Mouse (Mus musculus): ENCODE measurements around the gene Ahnak2. TPM values are rescaled to one million over a fixed set of nuclear protein-coding genes. Genes with fewer than 3 reads are reported as not detected.

Ahnak2 gene
- total RNA-seq, 2 experiments from 2014 or later = 3.3 to 3.5 TPM

DNA sequence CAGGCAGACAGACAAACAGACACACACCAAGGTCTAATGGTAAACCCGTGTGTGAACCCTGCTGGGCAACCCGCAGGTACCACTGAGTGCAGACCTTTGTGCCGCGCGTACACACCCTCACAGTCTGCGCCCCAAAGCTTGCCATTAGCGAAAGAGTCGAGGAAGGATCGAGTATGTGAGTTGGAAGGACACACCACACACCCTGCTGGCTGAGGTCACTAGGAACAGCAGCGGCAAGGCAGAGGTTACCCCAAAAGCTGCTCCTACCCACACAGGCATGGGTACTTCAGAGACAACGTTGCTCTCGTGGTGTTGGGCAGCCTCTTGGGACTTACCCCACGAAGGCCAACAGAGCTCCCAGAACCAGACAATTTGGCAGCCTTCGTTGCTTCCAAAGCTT is 30.2 kb downstream of the Ahnak2 start:
- no peak overlapping the region for H3K4me3 ChIP-seq
- DNase-seq (ENCODE audit: low spot score in 2 of 2) = no peak
- no peak overlapping the region for H3K27ac ChIP-seq
- no peak for TF ChIP-seq CTCF (conservative IDR thresholded peaks at IDR 0.05)

GRCm38 (mm10) chr12:112770396-112770795 is 32.1 kb downstream of the Ahnak2 start:
- TF ChIP-seq CTCF (conservative IDR thresholded peaks at IDR 0.05) = no peak
- no peak for DNase-seq (ENCODE audit: low spot score in 2 of 2)
- Histone ChIP-seq H3K27ac (no peak overlapping the region), H3K4me3 (no peak overlapping the region)

DNA sequence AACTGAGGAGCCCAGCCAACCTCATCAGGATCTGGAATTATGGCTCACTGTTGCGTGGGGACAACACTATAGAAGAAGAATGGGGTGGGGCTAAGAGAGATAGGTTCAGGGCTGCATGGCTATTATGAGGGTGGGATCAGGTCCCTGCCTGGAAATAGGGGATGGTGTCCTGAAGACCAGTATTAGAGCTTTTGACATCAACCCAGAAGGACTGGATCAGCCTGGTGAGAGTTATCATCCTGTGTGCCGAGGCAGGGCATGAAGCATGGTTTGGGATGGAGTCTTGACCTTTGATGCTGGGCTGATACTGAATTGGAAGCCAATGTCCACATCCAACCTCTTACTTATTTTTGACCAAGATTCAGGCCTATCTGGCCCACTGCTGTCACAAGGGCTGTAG is 32.7 kb downstream of the Ahnak2 start:
- H3K27ac ChIP-seq = no peak overlapping the region
- TF ChIP-seq CTCF (conservative IDR thresholded peaks at IDR 0.05) = no peak
- DNase-seq (ENCODE audit: low spot score in 2 of 2) = no peak
- no peak overlapping the region for H3K4me3 ChIP-seq

DNA sequence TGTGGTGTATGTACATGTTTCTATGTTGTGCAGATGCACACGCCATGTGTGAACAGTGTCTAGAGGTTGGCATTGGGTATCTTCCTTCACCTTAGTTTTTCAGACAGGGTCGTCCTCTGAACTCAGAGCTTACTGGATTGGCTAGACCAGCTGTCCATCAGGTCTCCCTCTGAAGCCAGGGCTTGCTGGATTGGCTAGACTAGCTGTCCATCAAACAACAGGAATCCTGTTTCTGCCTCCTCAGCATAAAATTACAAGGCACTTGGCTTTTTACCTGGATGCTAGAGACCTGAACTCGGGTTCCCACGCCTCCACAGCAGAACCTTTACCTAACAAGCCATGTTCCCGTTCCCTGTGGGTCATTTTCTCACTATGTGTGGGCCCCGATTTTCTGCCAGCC is 33.4 kb downstream of the Ahnak2 start:
- no peak for DNase-seq (ENCODE audit: low spot score in 2 of 2)
- Histone ChIP-seq H3K27ac (no peak overlapping the region), H3K4me3 (no peak overlapping the region)
- no peak for TF ChIP-seq CTCF (conservative IDR thresholded peaks at IDR 0.05)

DNA sequence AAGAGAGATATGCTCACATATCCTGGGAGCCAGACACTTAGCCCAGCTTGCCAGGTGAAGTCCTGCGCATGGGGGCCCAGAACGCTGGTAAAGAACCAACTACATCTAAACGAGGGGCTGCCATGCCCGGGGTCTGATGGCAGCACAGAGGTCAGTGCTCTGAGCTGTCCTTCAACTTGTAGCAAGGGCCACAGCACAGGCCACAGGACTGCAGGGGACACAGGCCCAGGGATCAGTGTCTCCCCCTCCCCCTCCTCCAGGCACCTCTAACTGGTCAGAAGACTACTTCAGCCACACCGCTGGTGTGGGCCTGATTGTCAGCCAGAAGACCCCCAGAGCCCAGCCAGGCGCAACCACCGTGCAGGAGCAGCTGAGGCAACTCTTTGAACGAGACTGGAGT is 34.3 kb downstream of the Ahnak2 start:
- no peak overlapping the region for H3K27ac ChIP-seq
- no peak for DNase-seq (ENCODE audit: low spot score in 2 of 2)
- no peak overlapping the region for H3K4me3 ChIP-seq
- no peak for TF ChIP-seq CTCF (conservative IDR thresholded peaks at IDR 0.05)

GRCm38 (mm10) chr12:112767036-112767890 is 35.2 kb downstream of the Ahnak2 start:
- no peak for TF ChIP-seq CTCF (conservative IDR thresholded peaks at IDR 0.05)
- Histone ChIP-seq H3K4me3 (no peak overlapping the region), H3K27ac (no peak overlapping the region)
- DNase-seq (ENCODE audit: low spot score in 2 of 2) = peak in 1 of 2 experiments; percentile 15

DNA sequence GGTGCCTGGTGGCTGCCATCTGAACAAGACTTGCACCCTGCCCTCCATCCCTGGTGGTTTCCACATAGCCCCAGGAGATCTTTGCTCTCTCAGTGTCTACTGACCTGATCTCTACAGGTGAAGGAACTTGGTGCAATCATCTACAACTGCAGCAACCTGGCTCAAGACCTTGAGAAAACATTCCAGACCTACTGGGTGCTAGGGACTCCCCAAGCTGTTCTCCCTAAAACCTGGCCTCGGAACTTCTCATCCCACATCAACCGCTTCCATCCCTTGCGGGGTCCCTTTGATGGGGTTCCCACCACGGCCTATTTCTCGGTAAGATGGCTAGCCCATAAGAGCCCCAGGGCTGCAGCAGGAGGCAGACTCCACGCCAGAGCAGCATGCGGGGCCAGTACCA is 35.9 kb downstream of the Ahnak2 start:
- no peak for TF ChIP-seq CTCF (conservative IDR thresholded peaks at IDR 0.05)
- Histone ChIP-seq H3K27ac (no peak overlapping the region), H3K4me3 (no peak overlapping the region)
- no peak for DNase-seq (ENCODE audit: low spot score in 2 of 2)

GRCm38 (mm10) chr12:112764991-112765390 is 37.5 kb downstream of the Ahnak2 start:
- no peak overlapping the region for H3K4me3 ChIP-seq
- H3K27ac ChIP-seq = no peak overlapping the region
- no peak for TF ChIP-seq CTCF (conservative IDR thresholded peaks at IDR 0.05)
- no peak for DNase-seq (ENCODE audit: low spot score in 2 of 2)

- DNase-seq (ENCODE audit: low spot score in 2 of 2) = no peak
- TF ChIP-seq CTCF (conservative IDR thresholded peaks at IDR 0.05) = no peak
Observed at GRCm38 (mm10) chr12:112764141-112764540, 38.3 kb downstream of the Ahnak2 start.

GRCm38 (mm10) chr12:112763176-112763575 is 39.3 kb downstream of the Ahnak2 start:
- DNase-seq (ENCODE audit: low spot score in 2 of 2) = no peak
- no peak for TF ChIP-seq CTCF (conservative IDR thresholded peaks at IDR 0.05)
- Histone ChIP-seq H3K4me3 (no peak overlapping the region), H3K27ac (no peak overlapping the region)

More at GRCm38 (mm10) chr12:112764141-112764540, 38.3 kb downstream of the Ahnak2 start:
- Histone ChIP-seq H3K4me3 (no peak overlapping the region), H3K27ac (no peak overlapping the region)

DNA sequence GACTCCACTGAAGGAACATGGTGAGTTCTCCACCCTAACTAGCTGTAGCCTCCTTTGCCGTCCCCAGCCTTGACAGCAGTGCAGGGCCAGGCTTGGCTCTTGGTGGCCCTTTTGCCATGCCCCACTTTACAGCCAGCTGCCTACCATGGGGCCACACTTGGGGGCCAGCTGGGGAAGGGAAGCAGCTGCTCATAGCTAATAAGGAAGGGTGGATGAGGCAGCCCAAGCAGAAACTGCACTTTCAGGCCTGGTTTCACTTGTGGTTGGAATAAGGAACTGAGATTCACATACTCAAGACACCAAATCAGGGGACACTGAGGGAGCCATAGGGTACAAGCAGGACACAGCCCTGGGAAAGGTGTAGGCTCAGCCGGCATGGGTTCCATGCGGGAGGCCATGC is 40.4 kb downstream of the Ahnak2 start:
- peak overlapping the region; percentile 46; the same call in 1 of the 2 replicates for H3K27ac ChIP-seq
- no peak for DNase-seq (ENCODE audit: low spot score in 2 of 2)
- TF ChIP-seq CTCF (conservative IDR thresholded peaks at IDR 0.05) = no peak
- no peak overlapping the region for H3K4me3 ChIP-seq

- Histone ChIP-seq H3K4me3 (no peak overlapping the region; the same call in 1 of the 2 replicates), H3K27ac (peak overlapping the region; percentile 46; the same call in 1 of the 2 replicates)
- no peak for DNase-seq (ENCODE audit: low spot score in 2 of 2)
- TF ChIP-seq CTCF (conservative IDR thresholded peaks at IDR 0.05) = no peak
Observed at GRCm38 (mm10) chr12:112761411-112761810, 41.0 kb downstream of the Ahnak2 start.

DNA sequence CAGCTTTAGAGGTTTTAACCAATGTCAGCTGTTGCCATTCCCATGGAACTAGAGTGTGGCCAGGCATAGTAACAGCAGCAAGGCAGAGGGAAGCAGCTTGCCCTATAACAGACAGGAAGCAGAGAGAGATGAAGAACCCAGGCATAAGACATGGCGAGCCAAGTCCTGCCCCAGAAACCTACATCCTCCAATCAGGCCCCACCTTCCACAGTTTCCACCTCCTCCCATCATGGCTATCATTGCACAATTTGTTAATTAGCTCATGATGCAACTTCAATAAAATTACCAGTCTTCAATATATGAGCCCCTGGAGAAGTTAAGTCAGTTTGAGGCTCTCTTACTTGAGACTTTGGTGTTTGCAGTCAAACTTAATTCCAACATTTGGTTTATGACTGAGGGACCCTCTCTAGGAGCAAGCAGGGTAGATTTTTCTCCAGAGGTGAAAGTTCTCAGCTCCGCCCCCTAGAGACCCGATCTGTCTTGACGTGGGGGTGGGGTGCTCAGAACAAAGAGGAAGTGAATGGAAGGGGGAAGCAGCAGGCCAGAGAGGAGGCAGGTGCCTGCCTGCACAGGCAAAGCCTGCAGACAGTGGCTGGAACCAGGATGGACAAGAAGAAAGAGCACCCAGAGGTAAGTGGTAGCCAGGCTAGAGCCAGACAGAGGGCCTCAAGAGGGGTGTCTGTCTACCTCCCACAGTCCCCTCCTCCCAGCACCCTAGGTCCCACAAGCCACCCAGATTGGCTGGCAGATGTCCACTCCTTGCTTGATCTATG is 42.1 kb downstream of the Ahnak2 start, which contains the start of gene Pld4:
TSS of gene Pld4 (plus strand) at position 502 of the 773 bp plus-strand sequence.
- DNase-seq (ENCODE audit: low spot score in 2 of 2) = no peak
- peak within 1 kb of the TSS; percentile 14; the same call in 1 of the 2 replicates for H3K27ac ChIP-seq
- no peak for TF ChIP-seq CTCF (conservative IDR thresholded peaks at IDR 0.05)
- no peak within 1 kb of the TSS; the same call in 1 of the 2 replicates for H3K4me3 ChIP-seq

Measured in layer of hippocampus, adult 2 months (tissue).